Mouse (Mus musculus) MEL-GATA-1-ER (cell line): ENCODE results near the gene Adad2.

ENCODE experiments used
- DNase-seq: peaks from one replicate; pipeline ENCODE4 v3.0.0-alpha.2; 2012; ENCODE audit warnings: low read depth; ENCODE audit errors: extremely low read depth

The Adad2 gene

DNA sequence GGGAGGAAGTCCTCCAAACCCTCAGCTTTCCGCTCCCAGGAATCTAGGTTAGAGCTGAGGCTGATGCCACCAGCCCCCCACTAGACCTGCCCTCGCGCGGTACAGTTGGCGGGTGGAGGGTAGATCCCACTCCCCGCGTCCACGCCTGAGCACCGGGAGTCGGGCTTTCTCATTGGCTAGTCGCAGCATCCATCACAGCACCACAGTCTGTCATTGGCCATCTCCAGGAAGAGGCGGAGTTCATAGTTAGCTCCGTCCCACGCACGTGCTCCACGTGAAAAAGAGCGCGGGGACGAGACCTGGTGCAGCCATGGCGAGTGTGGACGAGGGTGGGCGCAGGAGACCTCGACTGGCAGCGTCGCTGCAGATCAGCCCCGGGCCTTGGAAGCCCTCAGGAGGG is at the start of gene Adad2:
Gene Adad2 (plus strand): TSS at position 277 of the 400 bp plus-strand sequence.
- DNase-seq: no peak

GRCm38 (mm10) chr8:119563849-119564251 is 48.7 kb upstream of the Adad2 start:
- no peak for DNase-seq

DNA sequence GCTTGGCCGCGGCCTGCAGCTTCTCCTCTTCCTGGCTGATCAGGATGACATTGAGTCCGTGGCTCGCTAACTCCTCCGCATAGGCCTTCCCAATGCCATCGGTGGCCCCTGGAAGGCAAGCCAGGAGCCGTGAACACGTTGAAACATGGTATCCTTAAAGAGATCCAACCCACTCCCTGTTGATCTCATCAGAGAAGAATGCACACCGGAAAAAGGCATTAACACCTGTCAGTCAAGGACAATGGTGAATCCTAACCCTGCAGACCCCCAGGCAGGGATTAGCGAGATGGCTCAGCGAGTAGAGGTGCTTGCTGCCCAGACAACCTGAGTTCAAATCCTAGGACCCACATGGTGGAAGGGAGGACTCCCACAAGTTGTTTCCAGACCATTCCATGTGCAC is 46.2 kb upstream of the Adad2 start:
- DNase-seq: no peak

GRCm38 (mm10) chr8:119568251-119568650 is 44.3 kb upstream of the Adad2 start:
- no peak for DNase-seq

DNA sequence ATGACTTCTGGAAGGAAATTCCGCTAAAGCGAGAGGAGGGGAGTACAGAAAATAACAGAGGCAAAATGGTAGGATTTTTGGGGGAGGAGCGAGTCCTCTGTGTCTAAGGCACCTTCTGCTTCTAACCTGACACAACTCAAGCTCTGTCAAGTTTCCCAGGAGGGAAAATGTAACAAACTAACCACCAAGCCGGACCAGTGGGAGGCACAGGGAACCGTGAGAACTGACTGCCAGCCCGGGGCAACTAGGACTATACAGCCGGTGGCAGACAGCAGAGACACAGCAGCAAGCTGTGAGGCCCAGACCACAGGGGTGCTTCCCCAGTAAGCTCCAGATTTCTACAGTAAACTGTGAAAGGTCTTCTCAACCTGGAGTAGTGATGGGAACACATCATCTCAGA is 43.6 kb upstream of the Adad2 start:
- DNase-seq: no peak

DNA sequence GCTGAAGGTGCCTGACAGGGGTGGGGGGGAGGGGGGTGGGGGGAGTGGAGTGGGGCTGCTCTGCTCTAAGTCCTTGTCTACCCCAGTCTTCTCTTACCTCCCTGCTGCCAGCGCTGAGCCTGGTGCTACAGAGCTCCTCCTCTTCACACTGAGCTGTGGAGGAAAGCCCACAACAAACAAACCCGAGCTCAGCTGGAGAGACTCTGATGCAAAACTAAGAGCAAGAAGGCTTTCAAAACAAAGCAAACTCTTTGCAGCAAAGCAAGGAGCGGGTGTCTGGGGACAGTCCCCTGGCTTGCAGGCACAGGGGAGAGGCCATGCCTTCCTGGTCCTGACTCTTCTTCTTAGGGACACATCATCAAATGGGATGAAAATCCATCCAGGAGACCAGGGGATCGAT is 42.7 kb upstream of the Adad2 start:
- DNase-seq: no peak

- no peak for DNase-seq
These were observed 41.4 kb upstream of the Adad2 start for GRCm38 (mm10) chr8:119571135-119571534.

DNA sequence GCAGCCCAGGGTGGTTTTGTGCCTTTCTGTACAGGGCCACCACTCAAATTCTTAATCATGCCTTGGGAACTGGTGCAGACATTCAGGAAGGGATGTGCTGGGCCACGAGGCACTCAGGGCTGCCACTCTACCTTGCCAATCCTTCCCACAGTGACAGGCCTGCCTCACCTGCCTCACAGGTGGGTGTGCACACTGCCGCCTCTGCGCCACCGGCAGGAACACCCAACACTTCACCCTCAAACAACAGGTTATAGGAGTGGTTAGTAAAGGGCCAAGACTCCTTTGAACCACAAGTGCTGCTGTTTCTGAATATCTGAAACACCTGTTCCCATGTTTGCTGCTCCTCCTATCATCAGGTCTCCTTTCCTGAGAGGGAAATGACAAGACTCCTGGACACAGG is 40.1 kb upstream of the Adad2 start:
- DNase-seq: no peak

- DNase-seq: no peak
These were observed 37.8 kb upstream of the Adad2 start, which contains the start of the genes Hsdl1 and Dnaaf1 for GRCm38 (mm10) chr8:119574437-119575365. Gene Hsdl1, minus strand, starts transcription at chr8:119575183. Gene Dnaaf1, plus strand, starts transcription at chr8:119575235.

- no peak for DNase-seq
These were observed 37.2 kb upstream of the Adad2 start for GRCm38 (mm10) chr8:119575366-119575726.

DNA sequence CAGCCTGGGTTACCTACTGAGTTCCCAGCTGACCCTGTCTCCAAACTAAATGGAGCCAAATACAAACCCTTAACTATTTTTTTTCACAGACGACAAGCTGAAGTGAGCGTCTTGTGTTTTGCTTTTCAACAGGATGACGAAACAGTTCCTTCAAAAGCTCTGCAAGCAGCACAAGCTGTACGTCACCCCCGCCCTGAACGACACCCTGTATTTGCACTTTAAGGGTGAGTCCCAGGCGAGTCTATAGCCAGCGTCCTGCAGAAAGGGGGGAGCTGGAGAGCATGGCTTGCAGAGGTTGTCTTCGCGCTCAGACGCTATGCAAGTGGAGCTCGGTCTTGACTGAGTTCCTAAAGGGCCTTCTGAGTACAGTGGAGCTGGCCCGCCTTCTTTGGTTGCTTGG is 33.5 kb upstream of the Adad2 start:
- no peak for DNase-seq

GRCm38 (mm10) chr8:119580441-119581161 is 31.9 kb upstream of the Adad2 start:
- no peak for DNase-seq

GRCm38 (mm10) chr8:119585901-119586300 is 26.6 kb upstream of the Adad2 start:
- DNase-seq: no peak

- DNase-seq: no peak
These were observed 24.2 kb upstream of the Adad2 start for GRCm38 (mm10) chr8:119588321-119588720.

- no peak for DNase-seq
These were observed 23.7 kb upstream of the Adad2 start for GRCm38 (mm10) chr8:119588844-119589243.

GRCm38 (mm10) chr8:119590348-119590747 is 22.2 kb upstream of the Adad2 start:
- DNase-seq: no peak

- DNase-seq: no peak
These were observed 21.1 kb upstream of the Adad2 start for GRCm38 (mm10) chr8:119591456-119591855.

GRCm38 (mm10) chr8:119603771-119604170 is 8.8 kb upstream of the Adad2 start:
- DNase-seq: no peak

- DNase-seq: peak; percentile 38
These were observed 8.1 kb upstream of the Adad2 start for GRCm38 (mm10) chr8:119604398-119604803.

DNA sequence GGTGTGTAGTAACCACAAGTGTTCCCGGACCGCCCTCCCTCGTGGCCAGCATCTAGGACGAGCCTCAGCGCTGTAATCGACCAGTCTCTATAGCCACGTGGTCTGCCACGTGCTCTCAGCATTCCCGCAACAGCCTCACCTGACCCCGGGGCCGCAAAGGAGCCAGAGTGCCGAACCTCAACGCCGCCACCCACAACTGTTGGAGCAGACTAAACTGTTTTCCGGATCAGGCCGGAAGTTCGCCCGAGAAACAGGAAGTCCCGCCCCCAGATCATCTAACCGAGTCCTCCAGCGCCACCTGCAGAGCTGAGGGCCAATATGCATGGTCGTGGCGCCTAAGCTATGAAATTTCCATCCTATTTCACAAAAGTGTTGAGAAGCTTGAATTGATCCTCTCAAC is 7.6 kb upstream of the Adad2 start, which contains the start of gene Taf1c:
Gene Taf1c (minus strand): TSS at position 227 of the 400 bp plus-strand sequence.
- DNase-seq: peak; percentile 85

DNA sequence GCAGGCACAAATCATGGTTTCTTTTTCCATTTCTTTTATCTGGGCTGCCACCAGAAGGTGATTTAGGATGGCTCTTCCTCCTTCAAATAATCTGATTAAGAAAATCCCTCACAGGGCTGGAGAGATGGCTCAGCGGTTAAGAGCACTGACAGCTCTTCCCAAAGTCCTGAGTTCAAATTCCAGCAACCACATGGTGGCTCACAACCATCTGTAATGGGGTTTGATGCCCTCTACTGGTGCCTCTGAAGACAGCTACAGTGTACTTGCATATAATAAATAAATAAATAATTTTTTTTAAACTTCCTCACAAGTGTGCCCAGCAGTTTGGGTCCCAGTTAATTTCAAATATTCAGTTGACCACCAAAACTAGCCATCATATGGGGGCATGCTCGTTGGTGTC is 6.3 kb upstream of the Adad2 start:
- peak; percentile 24 for DNase-seq

DNA sequence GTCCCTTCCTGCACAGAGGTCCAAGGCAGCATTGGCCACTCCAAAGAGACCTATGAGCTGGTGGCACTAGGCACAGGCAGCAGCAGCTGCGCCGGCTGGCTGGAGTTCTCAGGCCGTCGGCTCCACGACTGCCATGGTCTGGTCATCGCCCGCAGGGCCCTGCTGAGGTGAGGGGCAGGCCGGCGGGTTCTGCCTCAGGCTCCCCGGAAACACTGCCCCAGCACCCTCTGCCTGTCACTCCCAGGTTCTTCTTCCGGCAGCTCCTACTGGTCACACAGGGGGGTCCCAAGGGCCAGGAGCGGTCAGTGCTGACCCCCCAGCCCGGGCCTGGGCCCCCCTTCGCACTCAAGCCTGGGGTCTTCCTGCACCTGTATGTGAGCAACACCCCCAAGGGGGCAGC is 2.5 kb downstream of the Adad2 start:
- DNase-seq: no peak
